Mouse (Mus musculus): Measurements from ENCODE around the gene Abhd18. TPM values are rescaled to one million over a fixed set of nuclear protein-coding genes. Genes with fewer than 3 reads are reported as not detected.

Abhd18 gene
- polyA plus RNA-seq, 1 experiment from 2014 or later = 5.8 TPM

- peak overlapping the region; percentile 98 for H3K4me2 ChIP-seq
- ATAC-seq (ENCODE audit: insufficient read depth) = peak; percentile 29
- DNase-seq = peak; percentile 49
- H3K27ac ChIP-seq (ENCODE audit: low read depth) = peak overlapping the region; percentile 70; the same call in 1 of the 2 replicates
- H3K36me3 ChIP-seq (ENCODE audit: insufficient read depth) = no peaks in the 10 kb centered on the region
- WGBS = under 1% methylated on average over 99 of the region's 118 CpGs
- H3K9me3 ChIP-seq (ENCODE audit: low read depth, low read length) = no peaks in the 10 kb centered on the region
- no peak for TF ChIP-seq CTCF (IDR thresholded peaks at IDR 0.05; ENCODE audit: low read depth)
- H3K27me3 ChIP-seq (ENCODE audit: insufficient read depth, low read length) = peaks cover 12% of the 10 kb centered on the region; the same call in 1 of the 2 replicates
- H3K4me3 ChIP-seq (ENCODE audit: low read depth, low read length) = peak overlapping the region; percentile 67
- H3K9ac ChIP-seq = peak overlapping the region; percentile 66
- H3K4me1 ChIP-seq (ENCODE audit: insufficient read depth) = no peaks in the 10 kb centered on the region
These were observed 103.3 kb downstream of the Abhd18 start for GRCm38 (mm10) chr3:40949903-40950600.

GRCm38 (mm10) chr3:40950601-40951201 lies 103.9 kb downstream of the Abhd18 start:
- TF ChIP-seq CTCF (IDR thresholded peaks at IDR 0.05; ENCODE audit: low read depth) = no peak
- no peak overlapping the region for H3K27ac ChIP-seq (ENCODE audit: low read depth)
- peak overlapping the region; percentile 66 for H3K9ac ChIP-seq
- H3K27me3 ChIP-seq (ENCODE audit: insufficient read depth, low read length) = peaks cover 12% of the 10 kb centered on the region; the same call in 1 of the 2 replicates
- no peaks in the 10 kb centered on the region for H3K4me1 ChIP-seq (ENCODE audit: insufficient read depth)
- peak; percentile 45 for DNase-seq
- H3K9me3 ChIP-seq (ENCODE audit: low read depth, low read length) = no peaks in the 10 kb centered on the region
- H3K4me3 ChIP-seq (ENCODE audit: low read depth, low read length) = peak overlapping the region; percentile 67
- ATAC-seq (ENCODE audit: insufficient read depth) = no peak
- H3K4me2 ChIP-seq = peak overlapping the region; percentile 98
- H3K36me3 ChIP-seq (ENCODE audit: insufficient read depth) = no peaks in the 10 kb centered on the region
- 1% methylated on average over 43 of the region's 43 CpGs for WGBS

GRCm38 (mm10) chr3:40951365-40951764 lies 104.6 kb downstream of the Abhd18 start:
- ATAC-seq (ENCODE audit: insufficient read depth) (no peak), DNase-seq (peak; percentile 53)
- Histone ChIP-seq H3K4me2 (peak overlapping the region; percentile 98), H3K9ac (no peak overlapping the region; the same call in 1 of the 2 replicates), H3K27me3 (ENCODE audit: insufficient read depth, low read length) (peaks cover 12% of the 10 kb centered on the region; the same call in 1 of the 2 replicates), H3K27ac (ENCODE audit: low read depth) (no peak overlapping the region), H3K4me3 (ENCODE audit: low read depth, low read length) (peak overlapping the region; percentile 67), H3K9me3 (ENCODE audit: low read depth, low read length) (no peaks in the 10 kb centered on the region), H3K36me3 (ENCODE audit: insufficient read depth) (no peaks in the 10 kb centered on the region), H3K4me1 (ENCODE audit: insufficient read depth) (no peaks in the 10 kb centered on the region)
- TF ChIP-seq CTCF (IDR thresholded peaks at IDR 0.05; ENCODE audit: low read depth) = peak; percentile 46
- 11% methylated on average over 7 of the region's 7 CpGs for WGBS

- no peak overlapping the region for H3K4me3 ChIP-seq (ENCODE audit: low read depth, low read length)
- no peak for TF ChIP-seq CTCF (IDR thresholded peaks at IDR 0.05; ENCODE audit: low read depth)
- H3K9me3 ChIP-seq (ENCODE audit: low read depth, low read length) = no peaks in the 10 kb centered on the region
- H3K4me2 ChIP-seq = no peak overlapping the region
- H3K9ac ChIP-seq = no peak overlapping the region
- no peak overlapping the region for H3K27ac ChIP-seq (ENCODE audit: low read depth)
- DNase-seq (no peak), ATAC-seq (ENCODE audit: insufficient read depth) (no peak)
- H3K36me3 ChIP-seq (ENCODE audit: insufficient read depth) = no peaks in the 10 kb centered on the region
- H3K4me1 ChIP-seq (ENCODE audit: insufficient read depth) = no peaks in the 10 kb centered on the region
- H3K27me3 ChIP-seq (ENCODE audit: insufficient read depth, low read length) = peaks cover 12% of the 10 kb centered on the region; the same call in 1 of the 2 replicates
These were observed 105.8 kb downstream of the Abhd18 start for GRCm38 (mm10) chr3:40952606-40953005.

- DNase-seq (no peak), ATAC-seq (ENCODE audit: insufficient read depth) (no peak)
- Histone ChIP-seq H3K9ac (no peak overlapping the region), H3K4me3 (ENCODE audit: low read depth, low read length) (no peak overlapping the region), H3K27me3 (ENCODE audit: insufficient read depth, low read length) (peaks cover 12% of the 10 kb centered on the region; the same call in 1 of the 2 replicates), H3K4me2 (no peak overlapping the region), H3K27ac (ENCODE audit: low read depth) (no peak overlapping the region), H3K36me3 (ENCODE audit: insufficient read depth) (no peaks in the 10 kb centered on the region), H3K4me1 (ENCODE audit: insufficient read depth) (no peaks in the 10 kb centered on the region), H3K9me3 (ENCODE audit: low read depth, low read length) (no peaks in the 10 kb centered on the region)
- no peak for TF ChIP-seq CTCF (IDR thresholded peaks at IDR 0.05; ENCODE audit: low read depth)
- WGBS = 70% methylated on average over 1 of the region's 1 CpGs
These were observed 108.0 kb downstream of the Abhd18 start for GRCm38 (mm10) chr3:40954792-40955191.

- no peak overlapping the region for H3K27ac ChIP-seq (ENCODE audit: low read depth)
- no peaks in the 10 kb centered on the region for H3K4me1 ChIP-seq (ENCODE audit: insufficient read depth)
- no peaks in the 10 kb centered on the region for H3K27me3 ChIP-seq (ENCODE audit: insufficient read depth, low read length)
- H3K9me3 ChIP-seq (ENCODE audit: low read depth, low read length) = no peaks in the 10 kb centered on the region
- H3K9ac ChIP-seq = no peak overlapping the region
- no peaks in the 10 kb centered on the region for H3K36me3 ChIP-seq (ENCODE audit: insufficient read depth)
- ATAC-seq (ENCODE audit: insufficient read depth) = no peak
- DNase-seq = no peak
- no peak overlapping the region for H3K4me3 ChIP-seq (ENCODE audit: low read depth, low read length)
- no peak overlapping the region for H3K4me2 ChIP-seq
- TF ChIP-seq CTCF (IDR thresholded peaks at IDR 0.05; ENCODE audit: low read depth) = no peak
These were observed 112.1 kb downstream of the Abhd18 start for GRCm38 (mm10) chr3:40958831-40959230.

GRCm38 (mm10) chr3:40980758-40981157 lies 134.0 kb downstream of the Abhd18 start:
- Histone ChIP-seq H3K27ac (ENCODE audit: low read depth) (no peak overlapping the region), H3K27me3 (ENCODE audit: insufficient read depth, low read length) (no peaks in the 10 kb centered on the region), H3K9ac (no peak overlapping the region), H3K4me3 (ENCODE audit: low read depth, low read length) (no peak overlapping the region), H3K4me1 (ENCODE audit: insufficient read depth) (no peaks in the 10 kb centered on the region), H3K36me3 (ENCODE audit: insufficient read depth) (no peaks in the 10 kb centered on the region), H3K4me2 (no peak overlapping the region), H3K9me3 (ENCODE audit: low read depth, low read length) (no peaks in the 10 kb centered on the region)
- DNase-seq (no peak), ATAC-seq (ENCODE audit: insufficient read depth) (no peak)
- no peak for TF ChIP-seq CTCF (IDR thresholded peaks at IDR 0.05; ENCODE audit: low read depth)

Measured in lung, embryonic 14.5 days (tissue).